Mouse (Mus musculus) forebrain, embryonic 16.5 days (tissue): Measurements from ENCODE around the gene Gm45140. TPM values are rescaled to one million over a fixed set of nuclear protein-coding genes. Genes with fewer than 3 reads are reported as not detected.

Experiments
- ATAC-seq: fragments of 200-750 bp; cut with Nextera tagmentation; 2 replicates; pipeline ENCODE4 v1.8.0; 2017; ENCODE audit warnings: mild to moderate bottlenecking, moderate library complexity
- H3K27ac ChIP-seq: fragments of 300-500 bp; sonication (generic); 2 replicates; pipeline ENCODE4 v1.5.1; 2014; ENCODE audit warnings: low read length, control low read depth
- H3K27me3 ChIP-seq: fragments of 300-500 bp; sonication (generic); replicated peaks from 2 replicates; pipeline ENCODE4 v1.6.1; 2014; ENCODE audit warnings: low read length; ENCODE audit not compliant: control insufficient read depth, insufficient read depth
- H3K36me3 ChIP-seq: fragments of 300-500 bp; sonication (generic); 2 replicates; pipeline ENCODE4 v1.6.1; 2014; ENCODE audit not compliant: control insufficient read depth, insufficient read depth
- H3K4me1 ChIP-seq: fragments of 300-500 bp; sonication (generic); replicated peaks from 2 replicates; pipeline ENCODE4 v1.6.1; 2014; ENCODE audit warnings: low read length; ENCODE audit not compliant: control insufficient read depth, insufficient read depth
- H3K4me2 ChIP-seq: fragments of 300-500 bp; sonication (generic); 2 replicates; pipeline ENCODE4 v1.6.1; 2014; ENCODE audit warnings: mild to moderate bottlenecking, low read length, control low read depth
- H3K4me3 ChIP-seq: fragments of 300-500 bp; sonication (generic); replicated peaks from 2 replicates; pipeline ENCODE4 v1.5.1; 2014; ENCODE audit warnings: mild to moderate bottlenecking, low read length, control low read depth
- H3K9ac ChIP-seq: fragments of 300-500 bp; sonication (generic); replicated peaks from 2 replicates; pipeline ENCODE4 v1.6.1; 2014; ENCODE audit warnings: low read depth, low read length, control low read depth
- H3K9me3 ChIP-seq: fragments of 300-500 bp; sonication (generic); 2 replicates; pipeline ENCODE4 v1.6.1; 2016; ENCODE audit warnings: low read length; ENCODE audit not compliant: control insufficient read depth
- WGBS: fragments of 180-500 bp; shearing (Covaris S2); extraction: QIAGEN DNeasy Blood & Tissue Kit; methylation state at CpG from one replicate; pipeline ENCODE4 v1.1.7; 2014; 5-methylcytosine and 5-hydroxymethylcytosine counted together
- polyA plus RNA-seq: library from polyadenylated mRNA; unstranded; fragments of >200 nt; fragmentation: Nextera tagmentation; extraction: Ambion mirVana; gene quantifications from 2 replicates; pipeline ENCODE4 v1.2.1, GENCODE M21; 2015

Gm45140 gene
- polyA plus RNA-seq, 1 experiment from 2014 or later, result 2.5 TPM

DNA sequence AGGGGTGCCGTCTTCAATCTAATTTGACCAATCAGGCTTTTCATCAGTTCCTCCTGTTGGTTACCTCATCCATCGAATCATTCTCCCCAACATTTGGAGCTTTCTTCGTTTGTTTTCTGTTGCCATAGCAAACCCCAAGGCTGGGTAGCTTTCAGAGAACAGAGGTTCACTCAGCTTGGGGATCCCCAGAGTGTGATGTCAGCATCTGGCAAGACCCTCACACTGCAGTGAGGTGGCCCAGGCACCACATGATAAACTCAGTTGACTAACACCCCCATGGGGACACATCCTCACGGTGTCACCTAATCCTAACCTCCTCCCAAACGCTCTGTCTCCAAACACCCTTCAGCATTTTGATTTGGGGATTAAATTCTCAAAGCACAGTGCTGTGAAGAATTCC lies 92.3 kb downstream of the Gm45140 start:
- no peak overlapping the region for H3K27ac ChIP-seq
- no peak overlapping the region for H3K9ac ChIP-seq
- WGBS, result 78% methylated on average over 5 of the region's 5 CpGs
- no peaks in the 10 kb centered on the region for H3K27me3 ChIP-seq
- no peak for ATAC-seq
- H3K4me2 ChIP-seq, result no peak overlapping the region
- no peaks in the 10 kb centered on the region for H3K9me3 ChIP-seq
- no peaks in the 10 kb centered on the region for H3K36me3 ChIP-seq
- no peak overlapping the region for H3K4me3 ChIP-seq
- H3K4me1 ChIP-seq, result no peaks in the 10 kb centered on the region

DNA sequence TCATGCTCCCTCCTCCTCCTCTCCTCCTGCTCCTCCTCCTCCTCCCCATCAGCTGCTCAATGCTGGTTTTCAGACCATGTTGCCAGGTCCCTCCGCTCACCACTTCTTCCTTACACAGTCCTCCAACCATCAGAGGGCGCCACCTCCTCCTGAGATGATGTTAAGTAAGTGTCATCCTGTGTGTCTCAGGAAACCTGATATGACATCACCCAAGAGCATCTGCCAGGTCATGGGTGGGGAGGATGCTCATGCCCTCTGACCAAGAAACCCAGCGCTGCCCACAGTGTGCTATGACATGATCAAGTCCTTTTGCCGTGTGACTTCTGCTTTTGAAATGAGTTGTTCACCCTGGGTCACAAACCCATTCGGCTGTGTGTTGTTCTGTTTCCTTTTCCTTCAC lies 92.8 kb downstream of the Gm45140 start:
- H3K4me1 ChIP-seq, result no peaks in the 10 kb centered on the region
- H3K27me3 ChIP-seq, result no peaks in the 10 kb centered on the region
- H3K9ac ChIP-seq, result no peak overlapping the region
- no peak overlapping the region for H3K4me2 ChIP-seq
- H3K9me3 ChIP-seq, result no peaks in the 10 kb centered on the region
- ATAC-seq, result no peak
- no peak overlapping the region for H3K4me3 ChIP-seq
- H3K27ac ChIP-seq, result no peak overlapping the region
- WGBS, result 83% methylated on average over 5 of the region's 5 CpGs
- H3K36me3 ChIP-seq, result no peaks in the 10 kb centered on the region

DNA sequence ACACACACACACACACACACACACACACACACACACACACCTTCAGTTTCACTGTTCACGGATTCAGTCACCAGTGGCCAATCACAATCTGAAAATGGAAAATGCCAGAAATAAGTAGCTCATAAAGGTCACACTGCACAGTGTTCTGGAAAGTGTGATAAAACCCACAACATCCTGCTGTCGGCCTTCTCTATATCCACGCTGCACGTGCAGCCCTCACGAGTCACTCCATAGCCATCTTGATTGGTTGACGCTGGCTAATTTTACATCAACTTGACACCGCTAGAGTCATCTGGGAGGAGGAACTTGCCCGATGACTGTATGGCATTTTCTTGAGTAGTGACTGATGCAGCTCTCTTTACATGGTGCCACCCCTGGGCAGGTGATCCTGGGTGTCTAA lies 93.6 kb downstream of the Gm45140 start:
- Histone ChIP-seq H3K9ac (no peak overlapping the region), H3K27ac (no peak overlapping the region), H3K9me3 (no peaks in the 10 kb centered on the region), H3K27me3 (no peaks in the 10 kb centered on the region), H3K4me2 (no peak overlapping the region), H3K36me3 (no peaks in the 10 kb centered on the region), H3K4me1 (no peaks in the 10 kb centered on the region), H3K4me3 (no peak overlapping the region)
- no peak for ATAC-seq
- WGBS, result 93% methylated on average over 8 of the region's 8 CpGs

GRCm38 (mm10) chr6:87740496-87740895 lies 95.1 kb downstream of the Gm45140 start:
- H3K27ac ChIP-seq, result no peak overlapping the region
- no peaks in the 10 kb centered on the region for H3K36me3 ChIP-seq
- no peak for ATAC-seq
- no peak overlapping the region for H3K9ac ChIP-seq
- no peaks in the 10 kb centered on the region for H3K27me3 ChIP-seq
- no peaks in the 10 kb centered on the region for H3K4me1 ChIP-seq
- no peak overlapping the region for H3K4me2 ChIP-seq
- no peak overlapping the region for H3K4me3 ChIP-seq
- H3K9me3 ChIP-seq, result no peaks in the 10 kb centered on the region

DNA sequence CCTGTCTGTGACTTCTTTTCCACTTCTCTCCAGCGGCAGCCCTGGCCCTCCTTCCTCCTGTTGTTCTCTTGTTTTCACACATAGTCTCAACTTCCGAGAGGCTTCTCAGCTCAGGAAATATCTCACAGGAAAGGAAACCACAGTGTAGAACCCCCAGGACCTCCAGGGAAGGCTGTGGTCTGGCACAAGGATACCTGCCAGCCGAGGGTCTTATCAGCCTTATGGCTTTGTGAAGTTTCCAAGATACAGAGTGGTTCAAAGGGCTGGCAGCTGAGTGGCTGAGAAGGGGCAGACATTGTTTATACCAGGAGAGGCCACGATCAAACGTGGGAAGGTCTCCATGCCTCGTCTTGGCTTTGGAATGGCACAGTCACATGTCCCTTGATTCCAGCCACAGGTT lies 95.7 kb downstream of the Gm45140 start:
- Histone ChIP-seq H3K36me3 (no peaks in the 10 kb centered on the region), H3K9me3 (no peaks in the 10 kb centered on the region), H3K4me2 (no peak overlapping the region), H3K9ac (no peak overlapping the region), H3K4me3 (no peak overlapping the region), H3K27ac (no peak overlapping the region), H3K27me3 (no peaks in the 10 kb centered on the region; the same call in 1 of the 2 replicates), H3K4me1 (no peaks in the 10 kb centered on the region)
- ATAC-seq, result no peak
- 61% methylated on average over 6 of the region's 6 CpGs for WGBS

Other genes with a start within 250 kb of the Gm45140 start
- 2.5 and 4.3 TPM in 2 replicates for gene Prokr1, start 245.1 kb downstream of the Gm45140 start, polyA plus RNA-seq
- gene Aplf, start 163.6 kb downstream of the Gm45140 start, polyA plus RNA-seq, result 13.6 and 15.3 TPM in 2 replicates
- gene Efcc1, start 104.9 kb downstream of the Gm45140 start, polyA plus RNA-seq, result 1.8 and 2.3 TPM in 2 replicates
- gene Gp9, start 57.7 kb downstream of the Gm45140 start, polyA plus RNA-seq, result 0.24 and 0.39 TPM in 2 replicates
- 6.1 and 8.0 TPM in 2 replicates for gene Rab43, start 23.6 kb downstream of the Gm45140 start, polyA plus RNA-seq
- 28.2 and 30.2 TPM in 2 replicates for gene Isy1, start 3.0 kb upstream of the Gm45140 start, polyA plus RNA-seq
- gene Cnbp, start 15.3 kb upstream of the Gm45140 start, polyA plus RNA-seq, result 685 and 747 TPM in 2 replicates
- 173 and 186 TPM in 2 replicates for gene Copg1, start 52.0 kb upstream of the Gm45140 start, polyA plus RNA-seq
- 57.9 and 62.9 TPM in 2 replicates for gene Hmces, start 78.1 kb upstream of the Gm45140 start, polyA plus RNA-seq
- gene H1fx, start 145.8 kb upstream of the Gm45140 start, polyA plus RNA-seq, result 18.4 and 19.8 TPM in 2 replicates
- 343 TPM in 2 replicates for gene Rab7, start 209.5 kb upstream of the Gm45140 start, polyA plus RNA-seq
- 273 and 275 TPM in 2 replicates for gene Rpn1, start 248.7 kb upstream of the Gm45140 start, polyA plus RNA-seq